Mouse (Mus musculus): ENCODE measurements around the gene Grb14.

- TF ChIP-seq NRF1 (IDR thresholded peaks at IDR 0.05; ENCODE audit: low read depth, low read length), result no peak
- TF ChIP-seq JUN (IDR thresholded peaks at IDR 0.05; ENCODE audit: insufficient read depth, low read depth, low read length), result no peak
- TF ChIP-seq E2F4 (IDR thresholded peaks at IDR 0.05; ENCODE audit: insufficient replicate concordance, low read depth, low read length), result no peak
- TF ChIP-seq CTCF (conservative IDR thresholded peaks at IDR 0.05 in 1 of 2, IDR thresholded peaks at IDR 0.05 in 1 of 2; ENCODE audit: low read depth in 2 of 2, low read length in 2 of 2), result no peak
- no peak for TF ChIP-seq SMC3 (IDR thresholded peaks at IDR 0.05; ENCODE audit: low read depth, low read length)
- TF ChIP-seq ZNF384 (IDR thresholded peaks at IDR 0.05; ENCODE audit: low read depth, low read length), result no peak
- TF ChIP-seq CHD2 (IDR thresholded peaks at IDR 0.05; ENCODE audit: low read length), result no peak
- TF ChIP-seq TBP (conservative IDR thresholded peaks at IDR 0.05; ENCODE audit: low read depth, low read length), result no peak
- TF ChIP-seq ZC3H11A (IDR thresholded peaks at IDR 0.05; ENCODE audit: low read depth, low read length), result no peak
- no peak for TF ChIP-seq JUND (conservative IDR thresholded peaks at IDR 0.05; ENCODE audit: low read depth, low read length)
- TF ChIP-seq POLR2A (IDR thresholded peaks at IDR 0.05; ENCODE audit: low read depth, low read length), result no peak
- no peak for TF ChIP-seq TCF12 (IDR thresholded peaks at IDR 0.05; ENCODE audit: low read depth, low read length)
- TF ChIP-seq EP300 (IDR thresholded peaks at IDR 0.05; ENCODE audit: low read length), result no peak
- no peak for TF ChIP-seq POLR2AphosphoS2 (IDR thresholded peaks at IDR 0.05; ENCODE audit: low read depth, low read length)
These were observed 23.6 kb upstream of the Grb14 start for GRCm38 (mm10) chr2:65048234-65049017.
